Mouse (Mus musculus) lung, adult 2 months (tissue): ENCODE measurements at regions not wholly inside any gene's neighbourhood (a gene's known extent, or its start where the extent isn't known, plus 50 kb on each side); places are given as distances from the start of the nearest gene placed in this dataset.

Experiments
- DNase-seq: peaks from one replicate; pipeline ENCODE4 v3.0.0; 2022
- H3K4me1 ChIP-seq: fragments of 200-500 bp; 2 replicates; pipeline ENCODE4 v1.6.1; 2011; ENCODE audit warnings: low read length; ENCODE audit not compliant: control insufficient read depth, insufficient read depth
- H3K4me3 ChIP-seq: fragments of 200-500 bp; replicated peaks from 2 replicates; pipeline ENCODE3; 2011; ENCODE audit warnings: low read depth, mild to moderate bottlenecking, control low read depth, low read length; ENCODE audit errors: extremely low read depth
- CTCF ChIP-seq: fragments of 200-500 bp; IDR thresholded peaks from 2 replicates; pipeline ENCODE4 v1.5.1; 2011; ENCODE audit warnings: mild to moderate bottlenecking, low read length, control low read depth; ENCODE audit not compliant: insufficient read depth
- POLR2A ChIP-seq: fragments of 200-500 bp; IDR thresholded peaks from 2 replicates; pipeline ENCODE4 v1.6.1; 2011; ENCODE audit warnings: low read depth, mild to moderate bottlenecking, control low read depth, low read length, borderline replicate concordance; ENCODE audit errors: extremely low read depth

DNA sequence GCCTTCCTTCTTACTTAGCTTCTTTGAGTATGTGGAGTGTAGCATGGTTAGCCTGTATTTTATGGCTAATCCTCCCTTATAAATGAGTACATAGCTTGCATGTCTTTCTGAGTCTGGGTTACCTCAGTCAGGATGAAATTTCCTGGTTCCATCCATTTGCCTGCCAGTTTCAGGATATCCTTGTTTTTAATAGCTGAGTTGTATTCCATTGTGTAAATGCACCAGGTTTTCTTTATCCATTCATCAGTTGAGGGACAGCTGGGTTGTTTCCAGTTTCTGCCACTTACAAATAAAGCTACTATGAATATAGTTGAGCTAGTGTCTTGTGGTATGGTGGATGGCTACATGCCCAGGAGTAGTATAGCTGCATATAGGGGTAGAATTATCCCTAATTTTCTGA, 80.7 kb upstream of the E030018B13Rik start:
- TF ChIP-seq CTCF, result no peak
- no peak for TF ChIP-seq POLR2A
- no peak for DNase-seq
- H3K4me1 ChIP-seq, result no peaks in the 10 kb centered on the region
- H3K4me3 ChIP-seq, result no peak overlapping the region
